Mouse (Mus musculus): ENCODE data around the gene Rps6ka1.

DNA sequence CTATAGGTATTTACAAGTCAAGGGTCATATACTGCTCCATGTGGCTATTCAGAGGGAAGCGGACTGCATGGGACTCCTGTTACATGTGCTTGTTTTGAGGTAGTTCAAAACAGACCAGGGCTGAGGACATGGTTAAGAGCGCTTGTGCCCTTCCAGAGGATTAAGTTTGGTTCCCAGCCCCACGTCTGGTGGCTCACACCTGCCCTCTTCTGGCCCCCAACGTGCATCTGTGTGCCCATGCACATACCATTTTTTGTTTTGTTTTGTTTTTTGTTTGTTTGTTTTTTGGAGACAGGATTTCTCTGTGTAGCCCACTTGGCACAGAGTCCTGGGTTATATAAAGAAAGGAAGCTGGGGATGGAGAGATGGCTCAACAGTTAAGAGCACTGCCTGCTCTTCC, 30.1 kb downstream of the Rps6ka1 start:
- TF ChIP-seq MAX (IDR thresholded peaks at IDR 0.05; ENCODE audit: low read depth), result no peak
- no peak for TF ChIP-seq CEBPB (IDR thresholded peaks at IDR 0.05; ENCODE audit: insufficient read depth, poor library complexity, severe bottlenecking)
- no peak for TF ChIP-seq TCF3 (IDR thresholded peaks at IDR 0.05; ENCODE audit: insufficient read length, low read depth)
- TF ChIP-seq E2F4 (IDR thresholded peaks at IDR 0.05; ENCODE audit: insufficient read depth), result no peak
- TF ChIP-seq POLR2A (IDR thresholded peaks at IDR 0.05; ENCODE audit: insufficient read length, low read depth), result no peak
- TF ChIP-seq TCF12 (IDR thresholded peaks at IDR 0.05; ENCODE audit: insufficient read depth, poor library complexity, severe bottlenecking), result no peak
- TF ChIP-seq USF1 (IDR thresholded peaks at IDR 0.05; ENCODE audit: low read depth), result no peak
- no peak for TF ChIP-seq MYOD1 (IDR thresholded peaks at IDR 0.05; ENCODE audit: control insufficient read depth in 1 of 3, insufficient read length in 2 of 3, low read depth in 2 of 3)
- no peak for TF ChIP-seq MYOG (IDR thresholded peaks at IDR 0.05; ENCODE audit: control insufficient read depth in 1 of 3, insufficient read depth in 1 of 3, insufficient read length in 2 of 3, low read depth in 2 of 3)
- no peak for TF ChIP-seq POLR2AphosphoS2 (IDR thresholded peaks at IDR 0.05; ENCODE audit: insufficient read length, low read depth)
